Mouse (Mus musculus) thymus, postnatal 36 days (tissue): ENCODE measurements around the gene Pdzrn4.

Experiments
- DNase-seq, 2 experiments: peaks; one replicate each; pipeline ENCODE4 v3.0.0; 2022; ENCODE audit warnings: mixed read lengths in 2 of 2

Pdzrn4 gene

GRCm38 (mm10) chr15:92597011-92597780 lies 200.5 kb downstream of the Pdzrn4 start:
- DNase-seq: no peak

GRCm38 (mm10) chr15:92598380-92599295 lies 202.0 kb downstream of the Pdzrn4 start:
- no peak for DNase-seq

- DNase-seq: no peak
Observed at GRCm38 (mm10) chr15:92599381-92599780, 202.7 kb downstream of the Pdzrn4 start.

- no peak for DNase-seq
Observed at GRCm38 (mm10) chr15:92610866-92611265, 214.2 kb downstream of the Pdzrn4 start.

- DNase-seq: no peak
Observed at GRCm38 (mm10) chr15:92612386-92612785, 215.7 kb downstream of the Pdzrn4 start.

GRCm38 (mm10) chr15:92613228-92613627 lies 216.5 kb downstream of the Pdzrn4 start:
- DNase-seq: no peak

GRCm38 (mm10) chr15:92621731-92622234 lies 225.1 kb downstream of the Pdzrn4 start:
- DNase-seq: no peak

GRCm38 (mm10) chr15:92622323-92622722 lies 225.6 kb downstream of the Pdzrn4 start:
- no peak for DNase-seq

GRCm38 (mm10) chr15:92629172-92629571 lies 232.5 kb downstream of the Pdzrn4 start:
- no peak for DNase-seq

- no peak for DNase-seq
Observed at GRCm38 (mm10) chr15:92634044-92634610, 237.4 kb downstream of the Pdzrn4 start.

GRCm38 (mm10) chr15:92640212-92641082 lies 243.8 kb downstream of the Pdzrn4 start:
- no peak for DNase-seq

GRCm38 (mm10) chr15:92671279-92672051 lies 274.8 kb downstream of the Pdzrn4 start:
- DNase-seq: no peak

GRCm38 (mm10) chr15:92676096-92676495 lies 279.4 kb downstream of the Pdzrn4 start:
- no peak for DNase-seq

GRCm38 (mm10) chr15:92678377-92678776 lies 281.7 kb downstream of the Pdzrn4 start:
- DNase-seq: no peak

GRCm38 (mm10) chr15:92679541-92679940 lies 282.9 kb downstream of the Pdzrn4 start:
- no peak for DNase-seq

GRCm38 (mm10) chr15:92696276-92696956 lies 299.7 kb downstream of the Pdzrn4 start:
- DNase-seq: no peak

- no peak for DNase-seq
Observed at GRCm38 (mm10) chr15:92704146-92704545, 307.5 kb downstream of the Pdzrn4 start.

- no peak for DNase-seq
Observed at GRCm38 (mm10) chr15:92738676-92739075, 342.0 kb downstream of the Pdzrn4 start.

- DNase-seq: no peak
Observed at GRCm38 (mm10) chr15:92739887-92740286, 343.2 kb downstream of the Pdzrn4 start.

- no peak for DNase-seq
Observed at GRCm38 (mm10) chr15:92743624-92744023, 346.9 kb downstream of the Pdzrn4 start.

- DNase-seq: no peak
Observed at GRCm38 (mm10) chr15:92746081-92746480, 349.4 kb downstream of the Pdzrn4 start.
